Mouse (Mus musculus) ES-Bruce4 (cell line): ENCODE results near the gene Fam19a2. TPM values are rescaled to one million over a fixed set of nuclear protein-coding genes. Genes with fewer than 3 reads are reported as not detected.

Experiments used
- H3K27ac ChIP-seq: 2 replicates; pipeline ENCODE4 v1.5.1; 2012; ENCODE audit warnings: low read length, inconsistent platforms; ENCODE audit not compliant: insufficient read depth
- H3K27me3 ChIP-seq: 2 replicates; pipeline ENCODE4 v1.6.1; 2012; ENCODE audit warnings: mild to moderate bottlenecking, low read length, inconsistent platforms; ENCODE audit not compliant: control insufficient read depth, poor library complexity, insufficient read depth, severe bottlenecking
- H3K36me3 ChIP-seq: 2 replicates; pipeline ENCODE4 v1.6.1; 2012; ENCODE audit warnings: inconsistent platforms, mild to moderate bottlenecking, low read length, moderate library complexity; ENCODE audit not compliant: control insufficient read depth, poor library complexity, insufficient read depth, severe bottlenecking
- H3K4me1 ChIP-seq: one replicate; pipeline ENCODE4 v1.8.1; 2011; ENCODE audit warnings: low read length; ENCODE audit not compliant: control insufficient read depth, insufficient read depth
- H3K4me3 ChIP-seq: 2 replicates; pipeline ENCODE4 v1.5.1; 2011; ENCODE audit warnings: low read depth, mild to moderate bottlenecking, low read length
- H3K9ac ChIP-seq: 2 replicates; pipeline ENCODE4 v1.6.1; 2012; ENCODE audit warnings: low read depth, mild to moderate bottlenecking, inconsistent platforms; ENCODE audit not compliant: poor library complexity, severe bottlenecking
- H3K9me3 ChIP-seq: replicated peaks from 2 replicates; pipeline ENCODE4 v1.6.1; 2012; ENCODE audit warnings: mild to moderate bottlenecking, low read length, inconsistent platforms; ENCODE audit not compliant: control insufficient read depth, poor library complexity, insufficient read depth, severe bottlenecking
- CTCF ChIP-seq: IDR thresholded peaks from one replicate; pipeline ENCODE4 v1.8.1; 2011; ENCODE audit warnings: low read depth, low read length
- EP300 ChIP-seq: IDR thresholded peaks from 2 replicates; pipeline ENCODE4 v1.6.1; 2011; ENCODE audit warnings: low read depth, low read length; ENCODE audit not compliant: insufficient read depth
- POLR2A ChIP-seq: IDR thresholded peaks from one replicate; pipeline ENCODE4 v1.8.1; 2011; ENCODE audit warnings: low read length; ENCODE audit not compliant: insufficient read depth
- polyA plus RNA-seq: library from polyadenylated mRNA; stranded (reverse); fragments of >200 nt; gene quantifications from 2 replicates; pipeline ENCODE4 v1.2.4, GENCODE M21; 2011; ENCODE audit warnings: low read depth; ENCODE audit not compliant: missing spikeins, insufficient read depth, insufficient read length

Fam19a2 gene
- polyA plus RNA-seq, 1 experiment, result not detected

- Histone ChIP-seq H3K36me3 (no peaks in the 10 kb centered on the region), H3K27ac (no peak overlapping the region), H3K9ac (no peak overlapping the region)
Measured at GRCm38 (mm10) chr10:123629248-123629744, 365.5 kb downstream of the Fam19a2 start.

GRCm38 (mm10) chr10:123632029-123632428 is 368.2 kb downstream of the Fam19a2 start:
- H3K4me3 ChIP-seq, result no peak overlapping the region
- no peaks in the 10 kb centered on the region for H3K9me3 ChIP-seq
- H3K36me3 ChIP-seq, result no peaks in the 10 kb centered on the region
- no peak for TF ChIP-seq CTCF
- no peak for TF ChIP-seq POLR2A
- no peak for TF ChIP-seq EP300
- no peak overlapping the region for H3K9ac ChIP-seq
- no peaks in the 10 kb centered on the region for H3K27me3 ChIP-seq
- H3K4me1 ChIP-seq, result no peaks in the 10 kb centered on the region
- no peak overlapping the region for H3K27ac ChIP-seq

More at GRCm38 (mm10) chr10:123629248-123629744, 365.5 kb downstream of the Fam19a2 start:
- H3K4me1 ChIP-seq, result no peaks in the 10 kb centered on the region
- no peak overlapping the region for H3K4me3 ChIP-seq
- TF ChIP-seq CTCF, result no peak
- TF ChIP-seq POLR2A, result no peak
- TF ChIP-seq EP300, result no peak
- no peaks in the 10 kb centered on the region for H3K27me3 ChIP-seq
- H3K9me3 ChIP-seq, result no peaks in the 10 kb centered on the region

- H3K4me3 ChIP-seq, result no peak overlapping the region
- H3K9ac ChIP-seq, result no peak overlapping the region
- H3K27me3 ChIP-seq, result no peaks in the 10 kb centered on the region
- no peaks in the 10 kb centered on the region for H3K36me3 ChIP-seq
- TF ChIP-seq POLR2A (no peak), EP300 (no peak), CTCF (no peak)
- no peak overlapping the region for H3K27ac ChIP-seq
- no peaks in the 10 kb centered on the region for H3K4me1 ChIP-seq
- no peaks in the 10 kb centered on the region for H3K9me3 ChIP-seq
Measured at GRCm38 (mm10) chr10:123636655-123637054, 372.9 kb downstream of the Fam19a2 start.

- Histone ChIP-seq H3K4me1 (no peaks in the 10 kb centered on the region), H3K9ac (no peak overlapping the region), H3K36me3 (no peaks in the 10 kb centered on the region), H3K27ac (no peak overlapping the region), H3K9me3 (no peaks in the 10 kb centered on the region), H3K4me3 (no peak overlapping the region), H3K27me3 (no peaks in the 10 kb centered on the region)
- no peak for TF ChIP-seq EP300
- TF ChIP-seq POLR2A, result no peak
- TF ChIP-seq CTCF, result no peak
Measured at GRCm38 (mm10) chr10:123637496-123637895, 373.7 kb downstream of the Fam19a2 start.

GRCm38 (mm10) chr10:123645568-123645967 is 381.8 kb downstream of the Fam19a2 start:
- no peaks in the 10 kb centered on the region for H3K27me3 ChIP-seq
- no peak for TF ChIP-seq POLR2A
- TF ChIP-seq EP300, result no peak
- peak; percentile 24 for TF ChIP-seq CTCF
- no peak overlapping the region for H3K9ac ChIP-seq
- H3K9me3 ChIP-seq, result no peaks in the 10 kb centered on the region
- H3K36me3 ChIP-seq, result no peaks in the 10 kb centered on the region
- H3K4me3 ChIP-seq, result no peak overlapping the region
- no peaks in the 10 kb centered on the region for H3K4me1 ChIP-seq
- H3K27ac ChIP-seq, result no peak overlapping the region

- TF ChIP-seq CTCF, result no peak
- no peak for TF ChIP-seq POLR2A
- no peak for TF ChIP-seq EP300
- H3K9me3 ChIP-seq, result no peaks in the 10 kb centered on the region
- H3K36me3 ChIP-seq, result no peaks in the 10 kb centered on the region
- H3K27me3 ChIP-seq, result no peaks in the 10 kb centered on the region
- no peak overlapping the region for H3K9ac ChIP-seq
- no peak overlapping the region for H3K27ac ChIP-seq
- H3K4me1 ChIP-seq, result no peaks in the 10 kb centered on the region
- H3K4me3 ChIP-seq, result no peak overlapping the region
Measured at GRCm38 (mm10) chr10:123671208-123671607, 407.4 kb downstream of the Fam19a2 start.
